Mouse (Mus musculus) cortical plate, adult 2 months (tissue): ENCODE data around the gene Olfr1044. TPM values are rescaled to one million over a fixed set of nuclear protein-coding genes. Genes with fewer than 3 reads are reported as not detected.
"Not testable (repeated sequence)": the region's sequence is repeated elsewhere in the genome, so short reads cannot be mapped to it uniquely, and the experiment has no call there.

Source experiments
- H3K27ac ChIP-seq: fragments of 200-500 bp; 2 replicates; pipeline ENCODE4 v1.5.1; 2012; ENCODE audit warnings: low read length, control low read depth, inconsistent platforms; ENCODE audit not compliant: insufficient read depth
- H3K4me1 ChIP-seq: fragments of 200-500 bp; 2 replicates; pipeline ENCODE4 v1.6.1; 2011; ENCODE audit warnings: low read length; ENCODE audit not compliant: control insufficient read depth, insufficient read depth
- H3K4me3 ChIP-seq: fragments of 200-500 bp; 2 replicates; pipeline ENCODE4 v1.5.1; 2011; ENCODE audit warnings: mild to moderate bottlenecking, low read length, control low read depth; ENCODE audit not compliant: insufficient read depth
- CTCF ChIP-seq: fragments of 200-500 bp; IDR thresholded peaks from 2 replicates; pipeline ENCODE4 v1.5.1; 2011; ENCODE audit warnings: mild to moderate bottlenecking, control low read depth, low read length; ENCODE audit not compliant: insufficient read depth; ENCODE audit errors: extremely low read depth
- POLR2A ChIP-seq: fragments of 200-500 bp; IDR thresholded peaks from 2 replicates; pipeline ENCODE4 v1.6.1; 2011; ENCODE audit warnings: mild to moderate bottlenecking, low read length, control low read depth; ENCODE audit not compliant: insufficient read depth; ENCODE audit errors: extremely low read depth
- polyA plus RNA-seq: library from polyadenylated mRNA; depleted of rRNA; stranded (reverse); fragments of >200 nt; gene quantifications from 2 replicates; pipeline ENCODE4 v1.2.3, GENCODE M21; 2012; rRNA removed

Olfr1044 gene
- not detected in 2 replicates for polyA plus RNA-seq

GRCm38 (mm10) chr2:86177720-86178119 lies at the start of gene Olfr1044:
TSS of gene Olfr1044 (minus strand) at chr2:86177820.
- Histone ChIP-seq H3K27ac (no peak within 1 kb of the TSS), H3K4me3 (no peak within 1 kb of the TSS), H3K4me1 (no peaks in the 10 kb centered on the region)
- TF ChIP-seq POLR2A (no peak), CTCF (no peak)

GRCm38 (mm10) chr2:86219214-86219613 lies 41.6 kb upstream of the Olfr1044 start, which contains the start of gene Olfr1046:
TSS of gene Olfr1046 (minus strand) at chr2:86219314.
- Histone ChIP-seq H3K4me1 (no peaks in the 10 kb centered on the region), H3K4me3 (no peak within 1 kb of the TSS), H3K27ac (no peak within 1 kb of the TSS)
- no peak for TF ChIP-seq POLR2A
- TF ChIP-seq CTCF: no peak

DNA sequence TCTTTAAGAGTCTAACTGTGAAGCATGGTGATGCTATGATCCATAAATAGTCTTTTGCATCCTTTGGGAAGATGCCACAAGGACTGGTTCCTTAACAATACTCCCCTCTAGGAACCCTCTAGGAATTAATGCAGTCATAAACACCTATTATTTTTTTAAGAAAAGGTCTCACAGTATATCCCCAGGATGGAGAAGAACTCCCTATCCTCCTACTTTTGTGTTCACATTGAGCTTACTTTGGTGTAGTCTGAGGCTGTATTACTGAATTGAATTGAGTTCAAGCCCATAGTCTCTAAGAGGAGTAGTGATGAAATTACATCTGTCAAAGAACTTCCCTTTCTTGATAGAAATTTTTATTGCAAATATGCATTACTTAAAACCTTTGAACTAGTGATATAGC lies 25.3 kb upstream of the Olfr1044 start, which contains the start of gene Olfr1045:
Gene Olfr1045, minus strand, starts transcription at position 101 of the 400 bp plus-strand sequence.
- H3K27ac ChIP-seq: no peak within 1 kb of the TSS
- TF ChIP-seq CTCF (no peak), POLR2A (no peak)
- no peak within 1 kb of the TSS for H3K4me3 ChIP-seq
- no peaks in the 10 kb centered on the region for H3K4me1 ChIP-seq

- no peak overlapping the region for H3K27ac ChIP-seq
- H3K4me1 ChIP-seq: no peaks in the 10 kb centered on the region
- no peak for TF ChIP-seq POLR2A
- no peak for TF ChIP-seq CTCF
- no peak overlapping the region for H3K4me3 ChIP-seq
Measured at GRCm38 (mm10) chr2:86195863-86196262, 18.2 kb upstream of the Olfr1044 start.

DNA sequence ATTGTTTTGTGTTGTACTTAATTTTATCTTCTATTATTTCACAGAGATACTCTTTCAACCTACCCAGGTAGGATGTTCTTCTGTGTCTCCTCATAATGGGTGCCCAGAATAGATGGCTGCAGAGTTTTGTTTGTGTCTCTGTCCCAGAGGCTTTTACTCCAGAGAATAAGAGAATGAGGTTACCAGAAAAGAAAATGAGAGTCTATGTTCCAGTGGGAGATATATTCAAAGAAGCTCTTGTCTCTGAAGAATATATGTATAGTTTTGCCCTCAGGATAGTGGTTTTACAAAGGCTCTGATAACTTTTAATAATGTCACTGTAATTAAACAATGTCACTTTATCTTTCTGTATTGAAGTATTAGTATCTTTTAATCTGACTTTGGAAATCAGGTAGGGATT lies 8.0 kb upstream of the Olfr1044 start, which contains the start of gene Olfr52:
Gene Olfr52, minus strand, starts transcription at position 101 of the 400 bp plus-strand sequence.
- H3K4me3 ChIP-seq: no peak within 1 kb of the TSS
- no peaks in the 10 kb centered on the region for H3K4me1 ChIP-seq
- H3K27ac ChIP-seq: no peak within 1 kb of the TSS
- TF ChIP-seq CTCF (no peak), POLR2A (no peak)

- Histone ChIP-seq H3K27ac (no peak overlapping the region), H3K4me3 (no peak overlapping the region), H3K4me1 (no peaks in the 10 kb centered on the region)
- TF ChIP-seq CTCF (no peak), POLR2A (no peak)
Measured at GRCm38 (mm10) chr2:86179950-86180349, 2.3 kb upstream of the Olfr1044 start.

DNA sequence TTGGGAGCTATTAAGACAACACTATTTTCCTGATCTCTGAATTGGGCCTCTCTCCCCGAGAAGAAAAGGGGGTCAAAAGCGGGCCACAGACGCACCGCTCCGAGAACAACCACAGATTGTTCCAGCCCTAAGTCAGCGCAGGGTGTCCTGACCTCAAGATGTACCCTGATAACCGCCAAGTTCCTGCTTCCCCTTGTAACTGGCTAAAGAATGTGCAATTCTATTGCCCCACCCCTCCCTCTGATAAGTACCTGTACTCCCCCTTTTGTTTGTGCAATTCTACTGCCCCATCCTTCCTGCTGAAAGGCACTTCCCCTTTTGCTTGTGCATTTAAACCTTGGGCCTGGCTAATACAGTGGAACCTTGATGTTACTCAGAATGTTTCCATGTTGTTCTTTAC lies 2.2 kb downstream of the Olfr1044 start:
- H3K27ac ChIP-seq, H3K4me3 ChIP-seq, H3K4me1 ChIP-seq: not testable (repeated sequence)

GRCm38 (mm10) chr2:86167422-86167821 lies 10.2 kb downstream of the Olfr1044 start, which contains the start of gene Olfr1043:
TSS of gene Olfr1043 (minus strand) at chr2:86167522.
- Histone ChIP-seq H3K4me1 (no peaks in the 10 kb centered on the region), H3K4me3 (no peak within 1 kb of the TSS), H3K27ac (no peak within 1 kb of the TSS)
- no peak for TF ChIP-seq POLR2A
- no peak for TF ChIP-seq CTCF

GRCm38 (mm10) chr2:86161738-86162137 lies 15.9 kb downstream of the Olfr1044 start, which contains the start of gene Olfr1042:
TSS of gene Olfr1042 (minus strand) at chr2:86161838.
- Histone ChIP-seq H3K27ac (no peak within 1 kb of the TSS), H3K4me1 (no peaks in the 10 kb centered on the region), H3K4me3 (no peak within 1 kb of the TSS)
- TF ChIP-seq POLR2A: no peak

GRCm38 (mm10) chr2:86146632-86147031 lies 31.0 kb downstream of the Olfr1044 start, which contains the start of gene Olfr1040:
TSS of gene Olfr1040 (minus strand) at chr2:86146732.
- no peak within 1 kb of the TSS for H3K4me3 ChIP-seq
- H3K4me1 ChIP-seq: no peaks in the 10 kb centered on the region
- TF ChIP-seq POLR2A: no peak
- no peak for TF ChIP-seq CTCF
- H3K27ac ChIP-seq: no peak within 1 kb of the TSS
